Comparison of ENCODE assay signal across 9 mouse cellular contexts in the genomic region with DNA sequence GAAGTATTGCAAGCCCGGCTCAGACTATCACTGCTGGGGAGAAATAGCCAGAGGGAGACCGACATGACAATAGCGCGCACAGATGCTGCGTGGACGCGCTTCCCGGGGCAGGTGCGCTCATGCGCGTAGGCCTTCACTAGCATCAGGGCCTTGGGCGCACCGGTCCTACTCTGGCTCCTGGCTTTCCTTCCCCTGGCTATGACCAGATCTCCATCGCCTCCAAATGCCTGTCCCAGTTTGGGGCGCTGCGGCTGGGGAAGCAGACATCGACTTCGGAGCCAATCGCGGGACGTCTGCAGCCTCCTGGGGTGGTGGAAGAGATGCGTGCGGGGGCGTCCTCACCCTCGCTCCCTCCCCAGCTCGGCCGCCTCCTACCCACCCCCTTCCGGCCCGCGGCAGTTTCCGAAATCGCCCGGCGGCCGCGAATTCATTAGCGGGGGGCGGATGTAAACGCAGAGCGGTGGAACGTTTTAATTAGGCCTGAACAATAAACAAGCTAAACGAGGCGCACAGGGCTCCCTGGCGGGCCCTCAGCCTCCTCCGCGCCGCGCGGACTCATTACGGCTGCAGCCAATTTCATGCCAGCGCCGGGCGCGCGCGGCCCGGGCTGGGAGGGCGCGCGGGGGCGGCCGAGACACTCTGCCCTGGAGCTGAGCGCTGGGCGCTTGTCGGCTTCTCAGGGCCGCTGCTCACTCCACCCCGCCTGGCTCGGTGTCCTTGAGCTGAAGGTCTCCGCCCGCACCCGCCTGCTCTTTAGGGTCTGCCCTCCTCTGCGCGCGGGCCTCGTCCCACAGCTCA. TPM values are rescaled to one million over a fixed set of nuclear protein-coding genes. Genes with fewer than 3 reads are reported as not detected.
DNase-seq lines count a peak whose midpoint lies in the region; ATAC-seq and TF ChIP-seq lines count a peak whose summit lies in the region.
"Had no signal": no experiment of that assay in that cellular context is flagged by ENCODE, and none has a peak within 500 bp of the region (broad histone marks: within the 10 kb centered on the region; RNA-seq: fewer than 3 reads in every experiment).

No protein-coding gene starts in this region.

- H3K36me3 ChIP-seq in E14TG2a.4 (ENCODE audit: insufficient read depth, low read length), result no peaks in the 10 kb centered on the region
- no peaks in the 10 kb centered on the region for H3K36me3 ChIP-seq in embryonic facial prominence, embryonic 11.5 days (replicated peaks; ENCODE audit: control insufficient read depth, insufficient read depth, low read depth, low read length)
- H3K36me3 ChIP-seq in heart, embryonic 12.5 days, result no peaks in the 10 kb centered on the region
- no peaks in the 10 kb centered on the region for H3K36me3 ChIP-seq in lung, postnatal 0 days (ENCODE audit: insufficient read depth, low read length)

- TF ChIP-seq CTCF in E14TG2a.4 (conservative IDR thresholded peaks at IDR 0.05; ENCODE audit: low read length), result no peak
- TF ChIP-seq CTCF in lung, postnatal 0 days (IDR thresholded peaks at IDR 0.05), result no peak

- peak overlapping the region; percentile 93 for H3K4me2 ChIP-seq in embryonic facial prominence, embryonic 11.5 days (ENCODE audit: low read depth, low read length)
- peak overlapping the region; percentile 79 for H3K4me2 ChIP-seq in heart, embryonic 12.5 days
- H3K4me2 ChIP-seq in lung, postnatal 0 days (replicated peaks; ENCODE audit: low read depth, low read length), result peak overlapping the region; percentile 87

- peak overlapping the region; percentile 56 for H3K9ac ChIP-seq in embryonic facial prominence, embryonic 11.5 days (replicated peaks; ENCODE audit: low read length)
- H3K9ac ChIP-seq in heart, embryonic 12.5 days, result peak overlapping the region; percentile 65
- no peak overlapping the region for H3K9ac ChIP-seq in lung, postnatal 0 days (replicated peaks; ENCODE audit: low read depth)

- TF ChIP-seq EP300 in lung, postnatal 0 days (IDR thresholded peaks at IDR 0.05), result no peak

- peak; percentile 29; the same call in 1 of the 2 replicates for ATAC-seq in embryonic facial prominence, embryonic 11.5 days (replicated peaks; ENCODE audit: insufficient number of reproducible peaks, low FRiP score, low TSS enrichment, low read depth)
- peak; percentile 48; the same call in 1 of the 2 replicates for ATAC-seq in heart, embryonic 12.5 days (ENCODE audit: insufficient number of reproducible peaks, low FRiP score)
- ATAC-seq in lung, postnatal 0 days, result 0 out of 2 replicates have a peak, but pooled peaks have one; percentile 18
- ATAC-seq in granulocyte monocyte progenitor cell, adult 5-6 weeks (replicated peaks; ENCODE audit: poor library complexity, severe bottlenecking), result no peak

- H3K4me1 ChIP-seq in E14TG2a.4 (replicated peaks; ENCODE audit: low read depth, low read length), result peaks cover 34% of the 10 kb centered on the region
- H3K4me1 ChIP-seq in embryonic facial prominence, embryonic 11.5 days (ENCODE audit: control insufficient read depth, insufficient read depth, low read length), result peaks cover 6% of the 10 kb centered on the region; the same call in 1 of the 2 replicates
- peaks cover 15% of the 10 kb centered on the region for H3K4me1 ChIP-seq in heart, embryonic 12.5 days (replicated peaks)
- H3K4me1 ChIP-seq in lung, postnatal 0 days (ENCODE audit: insufficient read depth, low read depth, low read length), result peaks cover 6% of the 10 kb centered on the region

- peak overlapping the region; percentile 81 for H3K4me3 ChIP-seq in E14TG2a.4 (replicated peaks; ENCODE audit: low read length)
- H3K4me3 ChIP-seq in embryonic facial prominence, embryonic 11.5 days (ENCODE audit: low read depth, low read length), result peak overlapping the region; percentile 48
- H3K4me3 ChIP-seq in heart, embryonic 12.5 days, result peak overlapping the region; percentile 60
- H3K4me3 ChIP-seq in lung, postnatal 0 days (ENCODE audit: low read depth, low read length), result peak overlapping the region; percentile 41
- H3K4me3 ChIP-seq: erythroblast, embryonic 14.5 days had no signal

- no peak overlapping the region for H3K27ac ChIP-seq in embryonic facial prominence, embryonic 11.5 days (replicated peaks; ENCODE audit: low read depth, low read length)
- H3K27ac ChIP-seq in heart, embryonic 12.5 days (ENCODE audit: poor library complexity, severe bottlenecking), result no peak overlapping the region
- no peak overlapping the region for H3K27ac ChIP-seq in lung, postnatal 0 days (ENCODE audit: low read length)

- H3K9me3 ChIP-seq in E14TG2a.4 (ENCODE audit: low read length), result no peaks in the 10 kb centered on the region
- no peaks in the 10 kb centered on the region for H3K9me3 ChIP-seq in embryonic facial prominence, embryonic 11.5 days (replicated peaks; ENCODE audit: control insufficient read depth, low read length)
- H3K9me3 ChIP-seq in heart, embryonic 12.5 days (replicated peaks), result no peaks in the 10 kb centered on the region
- H3K9me3 ChIP-seq in lung, postnatal 0 days (ENCODE audit: low read length), result no peaks in the 10 kb centered on the region

- WGBS in embryonic facial prominence, embryonic 11.5 days, result under 1% methylated on average over 75 of the region's 75 CpGs
- under 1% methylated on average over 71 of the region's 75 CpGs for WGBS in heart, embryonic 12.5 days
- 2% methylated on average over 64 of the region's 75 CpGs for WGBS in lung, postnatal 0 days

- peaks cover 88% of the 10 kb centered on the region for H3K27me3 ChIP-seq in E14TG2a.4 (ENCODE audit: insufficient read depth, low read length)
- peaks cover 54% of the 10 kb centered on the region for H3K27me3 ChIP-seq in embryonic facial prominence, embryonic 11.5 days (ENCODE audit: control insufficient read depth, insufficient read depth, low read length)
- peaks cover 97% of the 10 kb centered on the region for H3K27me3 ChIP-seq in heart, embryonic 12.5 days (replicated peaks)
- H3K27me3 ChIP-seq in lung, postnatal 0 days (replicated peaks; ENCODE audit: insufficient read depth, low read length), result peaks cover 68% of the 10 kb centered on the region

- peak; percentile 85 to 88 for DNase-seq in adrenal gland, adult (ENCODE audit: inconsistent age in 2 of 2, low spot score in 1 of 2)
- peak; percentile 61 for DNase-seq in embryonic facial prominence, embryonic 11.5 days (ENCODE audit: low spot score)
- peak; percentile 30 to 60 for DNase-seq in kidney, postnatal 25 days
- peak; percentile 16 for DNase-seq in lung, postnatal 0 days (ENCODE audit: low spot score)
- peak; percentile 69 to 82 for DNase-seq in right cerebral cortex, adult 2 months (ENCODE audit: low spot score in 2 of 2)

RNA-seq across cellular contexts. Expression of a gene that starts 24.7 kb away (rescaled TPM):
- polyA plus RNA-seq in embryonic facial prominence, embryonic 11.5 days (2014; fragmentation: Nextera tagmentation; extraction: Ambion mirVana), result 32.2 and 34.0 TPM in 2 replicates
- polyA plus RNA-seq in heart, embryonic 12.5 days (2016; fragmentation: Nextera tagmentation; extraction: Ambion mirVana), result 55.1 and 55.3 TPM in 2 replicates
- 92.3 and 99.4 TPM in 2 replicates for polyA plus RNA-seq in lung, postnatal 0 days (2015; fragmentation: Nextera tagmentation; extraction: Ambion mirVana)
- 10.8 and 19.3 TPM in 2 replicates for total RNA-seq in granulocyte monocyte progenitor cell, adult 5-6 weeks (2014; fragmentation: Nextera tagmentation)
- total RNA-seq in granulocyte monocyte progenitor cell, adult 5-6 weeks (2017), result 5.1 and 12.2 TPM in 2 replicates

Comparison
In these comparisons a context has a peak if more than half of its experiments do, and no peak if none do; other contexts are left out.
1. DNase-seq: peak in every context shown above with its lines; median percentile 86 in adrenal gland, adult; 76 in right cerebral cortex, adult 2 months; 61 in embryonic facial prominence, embryonic 11.5 days; 45 in kidney, postnatal 25 days; 16 in lung, postnatal 0 days.